Mouse (Mus musculus) G1E-ER4 (cell line): ENCODE results near the gene Mansc1. TPM values are rescaled to one million over a fixed set of nuclear protein-coding genes. Genes with fewer than 3 reads are reported as not detected.

Experiments
- GATA1 ChIP-seq: IDR thresholded peaks from one replicate; pipeline ENCODE4 v1.8.0; 2012; ENCODE audit warnings: low read length, inconsistent platforms
- polyA plus RNA-seq: library from polyadenylated mRNA; stranded (reverse); fragments of >175 nt; gene quantifications from 2 replicates; pipeline ENCODE4 v1.2.3, GENCODE M21; 2012

The Mansc1 gene
- polyA plus RNA-seq, 1 experiment: not detected

DNA sequence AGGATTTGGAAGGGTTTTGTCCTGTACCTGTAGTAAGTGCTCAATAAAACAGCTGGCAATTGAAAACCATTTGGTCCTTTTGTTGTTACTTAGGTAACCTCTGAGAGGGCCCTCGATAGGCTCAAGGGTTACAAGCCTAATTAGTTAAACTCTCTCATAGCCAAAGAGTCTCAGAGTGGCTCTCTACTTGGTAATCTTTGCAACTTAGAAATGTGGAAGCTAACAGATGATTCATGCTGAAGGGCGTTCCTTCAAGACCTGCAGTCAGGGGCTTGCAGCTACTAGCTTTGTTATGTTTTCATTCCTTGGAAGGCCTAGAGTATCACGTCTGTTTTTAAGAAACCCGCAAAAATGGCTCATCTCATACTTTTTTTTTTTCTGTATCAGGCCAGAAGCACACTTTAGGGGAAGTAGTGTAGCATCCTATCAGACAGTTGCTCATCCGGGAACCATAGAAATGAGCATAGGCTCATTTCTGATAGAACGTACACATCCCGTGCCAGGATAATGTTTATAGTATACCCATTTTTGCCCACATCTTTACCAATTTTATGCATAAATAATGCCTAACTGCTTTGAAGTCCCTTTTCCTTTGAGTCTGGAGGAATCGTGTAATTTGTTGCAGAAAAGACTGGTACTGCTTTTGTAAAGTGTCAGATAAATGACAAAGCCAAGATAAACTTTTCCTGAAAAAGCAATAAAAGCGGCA lies 9.6 kb upstream of the Mansc1 start:
- TF ChIP-seq GATA1: no peak

DNA sequence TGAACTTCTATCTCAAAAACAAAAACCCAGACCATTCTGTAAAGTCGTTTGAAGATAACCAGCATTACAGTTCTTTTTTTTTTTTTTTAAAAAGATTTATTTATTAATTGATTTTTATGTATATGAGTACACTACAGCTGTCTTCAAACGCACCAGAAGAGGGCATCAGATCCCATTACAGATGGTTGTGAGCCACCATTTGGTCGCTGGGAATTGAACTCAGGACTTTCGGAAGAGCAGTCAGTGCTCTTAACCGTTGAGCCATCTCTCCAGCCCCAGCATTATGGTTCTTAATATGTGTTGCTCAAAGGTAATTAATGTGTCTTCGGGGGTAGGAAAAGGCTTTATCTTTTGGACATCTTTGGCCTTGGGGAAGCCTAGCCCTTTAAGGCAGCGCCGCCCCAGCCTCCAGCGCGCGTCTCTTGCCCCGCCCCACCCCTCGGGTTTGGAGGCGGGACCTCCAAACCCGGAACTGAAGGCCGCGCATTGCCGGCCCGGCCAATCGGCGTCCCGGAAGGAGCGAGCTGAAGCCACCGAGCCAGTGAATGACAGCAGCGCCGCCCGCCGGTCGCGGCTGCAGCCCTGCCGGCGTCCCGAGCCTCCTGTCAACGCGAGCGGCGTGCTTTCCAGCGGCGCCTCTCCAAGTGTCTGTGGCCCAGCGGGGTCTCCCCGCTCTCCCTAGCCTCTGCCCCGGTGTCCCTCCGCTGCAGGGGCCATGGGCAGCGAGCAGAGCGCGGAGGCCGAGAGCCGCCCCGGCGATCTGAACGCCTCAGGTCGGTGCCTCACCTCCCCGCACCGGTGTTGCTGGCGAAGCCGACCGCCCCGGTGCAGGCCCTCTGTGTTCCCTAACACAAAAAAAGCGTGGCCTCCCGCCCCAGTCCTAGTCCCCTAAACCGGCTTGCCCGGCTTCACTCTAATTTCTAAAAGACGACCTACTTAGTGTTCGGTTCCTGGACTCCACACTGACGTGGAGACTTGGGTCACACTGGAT lies 8.5 kb upstream of the Mansc1 start:
- no peak for TF ChIP-seq GATA1

DNA sequence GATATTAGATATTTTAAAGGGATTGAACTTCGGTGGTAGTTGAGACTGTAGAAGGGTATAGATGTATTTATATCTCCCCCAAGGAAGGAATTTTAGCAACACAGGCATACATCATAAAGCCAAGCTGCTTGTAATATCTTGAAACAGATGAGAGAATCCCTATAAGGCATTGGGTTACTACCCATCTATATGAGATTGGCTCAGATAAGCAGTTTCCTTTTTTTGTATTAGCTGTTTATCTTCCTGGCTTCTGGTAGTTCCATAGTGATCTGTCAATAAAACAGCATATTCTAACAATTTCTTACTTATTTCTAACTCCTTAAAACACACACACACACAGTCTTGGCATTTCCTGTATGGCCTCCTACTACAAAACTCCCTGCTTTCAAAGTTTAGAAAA lies 7.6 kb upstream of the Mansc1 start:
- TF ChIP-seq GATA1: peak; percentile 7

DNA sequence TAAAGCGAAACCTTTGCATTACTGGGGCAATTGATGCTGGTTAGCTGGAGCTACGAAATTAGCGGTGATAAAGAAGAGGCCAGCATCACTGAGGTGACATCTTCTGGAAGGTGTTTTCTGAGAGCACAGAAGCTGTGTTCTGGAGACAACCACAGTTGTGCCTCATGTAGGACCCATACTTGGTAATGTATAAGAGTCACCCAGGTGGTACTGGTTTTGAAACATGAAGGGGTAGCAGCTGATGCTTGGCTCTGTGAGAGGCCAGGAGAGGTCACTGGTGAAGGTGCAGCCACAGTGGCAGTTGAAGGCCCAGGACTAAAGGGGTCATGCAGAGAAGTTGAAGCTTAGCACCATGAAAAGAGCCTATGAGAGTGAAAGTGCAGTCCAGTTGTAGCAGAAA lies 6.9 kb upstream of the Mansc1 start, which contains the start of gene Borcs5:
Gene Borcs5 (plus strand): TSS at position 301 of the 400 bp plus-strand sequence.
- no peak for TF ChIP-seq GATA1

DNA sequence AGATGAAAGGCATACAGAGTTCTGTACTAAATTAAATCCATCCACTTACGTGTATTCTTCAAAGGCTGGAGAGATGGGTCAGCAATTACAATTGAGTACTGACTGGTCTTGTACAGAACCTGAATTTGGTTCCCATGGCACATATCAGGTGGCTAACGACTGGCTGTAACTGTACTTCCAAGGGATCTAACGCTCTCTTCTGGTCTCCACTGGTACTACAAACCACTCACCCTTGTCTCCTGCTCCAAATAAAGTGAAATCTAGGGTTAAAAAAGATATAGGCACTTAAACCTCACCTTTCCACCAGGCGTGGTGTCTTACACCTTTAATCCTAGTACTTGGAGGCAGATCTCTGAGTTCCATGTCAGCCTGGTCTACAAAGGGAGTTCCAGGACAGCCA lies 4.2 kb upstream of the Mansc1 start:
- TF ChIP-seq GATA1: no peak

DNA sequence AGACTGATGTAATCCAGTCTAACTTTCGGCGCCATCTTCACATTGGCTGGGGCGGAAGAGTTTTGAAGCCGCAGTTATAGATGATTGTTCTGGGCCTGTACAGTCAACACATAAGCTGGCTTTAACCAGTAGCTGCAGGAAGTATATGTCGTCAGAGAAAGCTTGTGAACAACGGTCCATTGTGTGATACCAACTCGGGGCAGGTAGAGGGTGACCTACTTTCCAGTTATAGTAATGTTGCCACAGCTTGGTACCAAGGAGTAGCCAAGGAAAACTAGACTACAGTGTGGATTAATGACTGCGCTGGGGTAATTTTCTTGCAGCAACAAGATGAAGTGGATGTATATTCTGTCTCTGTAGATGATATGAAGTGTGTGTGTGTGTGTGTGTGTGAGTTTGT lies 1.3 kb upstream of the Mansc1 start:
- TF ChIP-seq GATA1: no peak

DNA sequence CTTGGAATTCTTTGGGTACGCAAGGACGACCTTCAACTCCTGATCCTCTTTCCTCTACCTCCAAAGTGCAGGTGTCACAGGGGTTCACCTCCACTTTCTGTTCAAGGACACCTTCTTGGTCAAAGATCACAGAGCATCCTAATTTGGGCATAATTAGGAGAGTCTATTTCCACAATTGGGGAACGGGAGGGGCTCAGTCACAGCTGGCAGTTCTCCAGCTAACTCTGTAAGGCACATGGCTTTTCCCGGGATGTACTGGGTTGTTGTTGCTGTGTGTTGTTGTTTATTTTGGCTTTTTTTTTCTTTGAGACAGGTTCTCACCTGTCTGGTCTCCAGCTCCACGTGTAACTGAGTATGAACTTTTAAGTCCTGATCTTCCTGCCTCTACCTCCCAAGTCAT lies 468 bp upstream of the Mansc1 start:
- no peak for TF ChIP-seq GATA1

DNA sequence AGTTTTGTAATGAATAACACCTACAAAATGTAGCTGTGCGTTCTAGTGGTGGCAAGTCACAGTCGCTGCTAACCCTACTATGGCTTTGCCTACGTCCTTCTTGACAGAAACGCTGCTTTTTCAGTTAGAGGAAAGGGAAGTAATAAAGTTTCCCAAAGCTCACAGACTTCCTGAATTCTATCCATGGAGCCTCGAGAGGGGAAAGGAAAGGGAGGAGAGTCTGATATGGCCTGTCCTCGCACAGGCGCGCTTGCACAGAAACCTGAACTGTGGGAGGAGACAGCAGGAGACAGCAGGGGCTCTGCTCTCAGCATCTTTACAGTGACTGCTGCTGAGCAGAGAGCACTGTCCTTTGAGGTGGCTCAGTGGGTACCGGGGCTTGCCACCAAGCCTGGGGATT lies 1.8 kb downstream of the Mansc1 start:
- no peak for TF ChIP-seq GATA1

DNA sequence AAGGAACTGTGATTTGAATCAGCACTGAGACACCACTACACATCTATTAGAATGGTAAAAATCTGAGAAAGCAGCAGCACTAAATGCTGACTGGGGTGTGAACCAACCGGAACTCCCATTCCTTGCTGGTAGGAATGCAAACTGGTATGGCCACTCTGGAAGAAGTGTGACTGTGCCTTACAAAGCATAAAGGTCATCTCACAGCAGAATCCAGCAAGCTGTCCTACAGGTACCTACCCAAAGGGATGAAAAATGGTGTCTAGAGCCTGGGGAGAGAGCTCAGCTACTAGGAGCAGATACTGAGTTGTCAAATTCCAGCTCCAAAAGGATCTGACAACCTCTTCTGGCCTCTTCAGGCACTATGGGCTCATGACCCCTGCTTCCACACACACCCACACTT lies 5.7 kb downstream of the Mansc1 start:
- TF ChIP-seq GATA1: no peak

DNA sequence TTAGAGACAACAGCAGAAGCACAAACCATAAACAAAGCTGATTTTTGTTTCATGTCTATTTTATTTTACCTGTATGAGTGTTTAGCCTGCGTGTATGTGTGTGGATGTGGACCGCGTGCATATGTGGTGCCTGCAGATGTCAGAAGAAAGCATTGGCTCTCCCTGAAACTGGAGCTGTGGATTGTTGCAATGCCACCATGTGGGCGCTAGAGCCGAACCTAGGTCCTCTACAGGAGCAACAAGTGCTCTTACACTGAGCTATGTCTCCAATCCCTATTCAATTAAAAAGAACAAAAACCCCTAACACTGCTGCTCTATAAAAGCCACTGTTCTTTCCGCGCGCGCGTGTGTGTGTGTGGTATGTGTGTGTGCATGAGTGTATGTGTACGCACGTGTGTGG lies 6.9 kb downstream of the Mansc1 start:
- no peak for TF ChIP-seq GATA1

DNA sequence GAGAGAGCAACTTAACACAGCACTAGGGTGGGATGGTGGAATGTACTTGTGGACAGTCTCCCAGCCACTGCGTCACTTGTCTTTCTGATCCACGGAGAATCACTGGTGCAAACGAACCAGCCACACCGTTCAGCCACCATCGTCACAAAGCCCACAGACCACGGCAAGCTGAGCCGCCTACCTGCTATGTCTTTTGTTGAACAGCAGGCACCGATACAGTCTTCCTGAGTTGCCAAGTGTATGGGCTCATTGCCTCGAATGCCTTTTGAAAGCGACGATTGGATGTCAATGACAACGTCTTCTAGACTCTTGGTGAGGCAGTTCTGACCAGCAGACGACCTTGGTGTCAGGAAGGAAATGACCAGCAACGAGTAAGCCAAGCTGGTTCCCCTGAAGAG lies 10.7 kb downstream of the Mansc1 start:
- TF ChIP-seq GATA1: no peak

DNA sequence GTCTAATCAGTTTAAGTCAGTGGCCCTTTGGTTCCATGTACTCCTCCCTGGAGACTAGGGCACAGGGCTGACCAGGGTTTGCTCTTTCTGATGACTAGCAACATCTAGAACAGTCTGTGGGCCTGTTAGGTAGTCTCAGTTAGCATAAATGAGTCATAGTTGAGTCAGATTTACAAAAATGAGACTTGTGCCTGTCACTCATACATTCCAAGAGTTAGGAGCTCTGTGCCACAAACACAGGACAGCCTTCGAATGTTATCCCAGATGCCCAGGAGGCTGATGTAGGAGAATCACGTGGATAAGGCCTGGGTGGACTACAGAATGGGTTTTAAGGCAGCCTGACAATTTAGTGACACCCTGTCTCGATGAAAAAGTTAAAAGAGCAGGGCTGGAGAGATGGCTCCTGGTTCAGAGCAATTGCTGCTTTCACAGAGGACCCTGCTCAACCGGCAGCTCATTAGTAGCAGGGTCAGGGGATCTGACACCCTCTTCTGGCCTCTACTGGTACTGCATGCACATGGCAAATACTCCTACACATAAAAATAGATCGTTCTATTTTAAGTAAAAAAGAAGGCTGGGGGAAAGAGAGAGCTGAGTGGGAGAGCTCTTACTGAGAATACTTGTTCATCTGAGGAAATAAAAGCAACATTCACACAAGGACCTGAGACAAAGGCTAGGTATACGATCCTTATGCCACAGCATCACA lies 11.3 kb downstream of the Mansc1 start:
- no peak for TF ChIP-seq GATA1

DNA sequence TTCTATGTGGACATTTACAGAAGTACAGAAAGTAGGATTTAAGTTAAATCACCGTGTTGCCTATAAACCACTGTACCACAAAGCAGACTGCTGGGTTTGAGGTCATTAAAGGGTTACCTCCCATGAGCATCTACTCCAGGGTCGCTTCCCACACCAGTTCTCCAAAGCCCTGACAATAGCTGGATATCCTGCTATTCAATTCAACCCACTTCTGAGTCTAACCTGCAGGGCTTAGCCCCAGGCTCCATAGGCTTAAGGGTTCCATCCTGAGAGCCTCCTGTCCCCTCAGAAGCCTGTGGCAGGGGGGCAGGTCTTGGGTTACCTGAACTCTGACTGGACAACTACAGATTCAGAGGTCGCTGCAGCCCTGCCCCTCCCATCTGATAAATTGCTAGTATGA lies 12.2 kb downstream of the Mansc1 start:
- no peak for TF ChIP-seq GATA1

DNA sequence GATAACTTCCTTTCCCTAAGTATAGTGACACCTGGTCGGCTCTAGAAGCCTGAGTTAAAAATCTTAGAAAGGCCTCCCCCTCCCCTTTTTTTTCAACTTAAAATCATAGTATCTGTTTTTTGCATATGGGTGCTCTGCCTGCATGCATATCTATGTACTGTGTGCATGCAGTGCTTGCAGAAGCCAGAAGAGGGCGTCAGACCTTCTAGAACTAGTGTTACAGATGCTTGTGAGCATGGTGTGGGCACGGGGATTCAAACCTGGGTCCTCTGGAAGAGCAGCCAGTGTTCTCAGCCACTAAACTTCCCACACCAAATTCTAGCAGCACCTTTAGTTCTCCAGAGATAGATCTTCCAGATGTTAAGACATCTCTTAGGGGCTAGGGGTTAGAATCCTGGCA lies 14.7 kb downstream of the Mansc1 start:
- TF ChIP-seq GATA1: no peak

DNA sequence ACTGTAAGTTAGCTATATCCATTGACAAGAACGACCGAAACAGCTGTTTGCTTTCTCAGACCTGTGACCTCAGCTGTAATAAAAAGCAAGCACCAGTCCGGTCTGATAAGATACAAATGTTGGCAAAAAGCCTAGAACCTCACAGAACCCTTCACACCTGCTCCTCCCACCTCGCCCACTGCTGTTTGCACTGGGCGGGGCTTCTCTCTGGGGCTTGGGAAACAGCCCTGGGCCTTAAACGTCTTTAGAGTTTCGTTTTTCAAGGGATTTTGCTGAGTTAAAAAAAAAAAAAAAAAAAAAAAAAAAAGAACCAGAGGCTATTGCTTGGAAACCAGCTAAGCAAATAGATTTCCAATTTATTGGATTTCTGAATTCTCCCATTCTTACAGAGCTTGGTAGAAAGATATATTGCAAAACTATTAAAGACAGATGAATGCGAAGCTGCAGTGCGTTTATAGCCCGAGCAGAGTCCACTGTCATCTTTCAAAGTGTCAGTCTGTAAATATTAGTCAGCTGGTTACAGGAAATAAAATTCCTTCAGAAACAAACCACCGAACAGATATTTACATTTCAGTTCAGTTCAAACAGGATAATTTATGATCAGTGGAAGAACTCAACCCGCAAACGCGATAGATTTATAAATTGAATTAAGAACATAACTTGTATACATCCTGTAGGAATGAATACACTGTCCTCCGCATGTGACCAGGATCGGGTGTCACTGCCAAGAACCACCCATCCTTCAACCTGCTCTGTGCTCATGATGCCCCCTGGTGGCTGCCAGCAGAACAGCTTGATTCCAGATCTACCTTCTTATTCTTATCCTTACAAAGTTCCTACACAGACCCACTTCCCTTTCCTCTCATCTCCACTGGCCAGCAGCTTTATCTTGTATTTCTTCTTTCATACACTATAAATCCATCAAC lies 17.3 kb downstream of the Mansc1 start:
- no peak for TF ChIP-seq GATA1

DNA sequence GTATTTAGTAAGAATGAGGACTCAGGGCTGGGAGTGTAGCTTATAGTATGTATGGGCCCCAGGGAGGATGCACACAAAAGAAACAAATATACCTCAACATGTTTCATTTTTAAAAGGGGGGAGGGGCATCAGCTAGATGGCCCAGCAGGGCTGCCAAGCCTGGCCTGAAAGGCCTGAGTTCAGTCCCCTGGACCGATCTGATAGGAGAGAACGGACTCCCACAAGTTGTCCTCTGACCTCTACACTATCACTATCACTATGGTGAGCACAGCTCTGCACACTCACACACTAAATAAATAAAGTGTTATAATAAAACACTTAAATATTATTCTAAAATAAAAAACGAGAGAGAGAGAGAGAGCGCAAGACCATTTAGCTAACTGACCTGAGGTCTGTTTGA lies 18.0 kb downstream of the Mansc1 start:
- no peak for TF ChIP-seq GATA1
